Mouse (Mus musculus) liver, embryonic 14.5 days (tissue): Measurements from ENCODE around the gene Mindy4b-ps.

Experiments
- CTCF ChIP-seq: IDR thresholded peaks from 2 replicates; pipeline ENCODE4 v1.5.1; 2016; ENCODE audit warnings: antibody characterized with exemption, low read depth, control low read depth
- EP300 ChIP-seq: IDR thresholded peaks from 2 replicates; pipeline ENCODE4 v1.6.1; 2016; ENCODE audit warnings: antibody characterized with exemption, low read depth

- TF ChIP-seq CTCF (no peak), EP300 (no peak)
These were observed 74.2 kb downstream of the Mindy4b-ps start for GRCm38 (mm10) chr3:58747924-58748323.
